Mouse (Mus musculus): ENCODE results near the gene Uap1.
"Not testable (repeated sequence)": the region's sequence is repeated elsewhere in the genome, so short reads cannot be mapped to it uniquely, and the experiment has no call there.

Uap1 gene

DNA sequence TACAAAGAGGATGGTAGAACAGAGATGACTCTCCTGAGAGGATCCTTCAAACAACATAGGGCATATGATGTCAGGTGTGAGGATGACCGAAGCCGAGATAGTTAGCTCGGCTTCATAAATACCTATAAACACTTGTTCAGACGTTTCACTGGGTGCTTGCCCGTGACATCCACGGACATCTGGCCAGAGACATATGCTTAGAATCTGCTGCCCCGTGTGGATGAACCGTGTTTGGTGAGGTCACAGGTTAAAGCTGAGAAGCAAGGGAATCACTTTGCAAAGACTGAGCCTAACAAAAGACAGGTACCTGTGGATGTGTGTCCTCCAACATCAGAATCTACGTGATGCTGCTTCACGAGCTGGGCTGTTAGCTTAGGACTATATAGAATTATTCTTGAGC, 62.5 kb downstream of the Uap1 start:
- DNase-seq (ENCODE audit: extremely low read depth, low read depth): no peak

DNA sequence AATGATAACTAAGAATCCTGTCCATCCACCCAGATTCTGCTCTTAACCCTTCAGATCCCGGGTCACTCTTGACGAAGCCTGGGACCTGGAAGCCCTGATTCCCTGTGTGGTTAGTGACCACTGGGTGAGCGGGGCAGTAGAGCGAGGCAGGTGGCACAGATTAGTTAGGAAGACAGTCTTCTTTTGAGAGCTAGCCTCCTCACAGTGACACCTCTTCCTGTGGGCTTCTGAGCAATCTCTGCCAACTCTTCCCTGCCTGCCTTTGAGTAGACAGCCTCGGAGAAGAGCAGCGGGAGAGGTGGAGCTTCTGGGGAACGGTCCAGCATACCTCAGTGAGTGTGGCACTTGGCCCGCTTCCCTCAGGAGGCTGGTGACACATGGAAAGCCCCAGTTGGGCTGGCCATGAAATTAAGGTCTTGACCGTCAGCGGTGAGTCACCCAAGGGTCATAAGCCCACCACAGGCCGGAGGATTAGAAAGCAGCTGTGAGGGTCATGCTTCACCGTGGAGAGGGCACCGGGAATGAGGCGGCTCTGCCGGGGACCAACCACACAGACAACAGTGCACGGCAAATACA, 63.0 kb downstream of the Uap1 start:
- no peak for DNase-seq (ENCODE audit: extremely low read depth, low read depth)

DNA sequence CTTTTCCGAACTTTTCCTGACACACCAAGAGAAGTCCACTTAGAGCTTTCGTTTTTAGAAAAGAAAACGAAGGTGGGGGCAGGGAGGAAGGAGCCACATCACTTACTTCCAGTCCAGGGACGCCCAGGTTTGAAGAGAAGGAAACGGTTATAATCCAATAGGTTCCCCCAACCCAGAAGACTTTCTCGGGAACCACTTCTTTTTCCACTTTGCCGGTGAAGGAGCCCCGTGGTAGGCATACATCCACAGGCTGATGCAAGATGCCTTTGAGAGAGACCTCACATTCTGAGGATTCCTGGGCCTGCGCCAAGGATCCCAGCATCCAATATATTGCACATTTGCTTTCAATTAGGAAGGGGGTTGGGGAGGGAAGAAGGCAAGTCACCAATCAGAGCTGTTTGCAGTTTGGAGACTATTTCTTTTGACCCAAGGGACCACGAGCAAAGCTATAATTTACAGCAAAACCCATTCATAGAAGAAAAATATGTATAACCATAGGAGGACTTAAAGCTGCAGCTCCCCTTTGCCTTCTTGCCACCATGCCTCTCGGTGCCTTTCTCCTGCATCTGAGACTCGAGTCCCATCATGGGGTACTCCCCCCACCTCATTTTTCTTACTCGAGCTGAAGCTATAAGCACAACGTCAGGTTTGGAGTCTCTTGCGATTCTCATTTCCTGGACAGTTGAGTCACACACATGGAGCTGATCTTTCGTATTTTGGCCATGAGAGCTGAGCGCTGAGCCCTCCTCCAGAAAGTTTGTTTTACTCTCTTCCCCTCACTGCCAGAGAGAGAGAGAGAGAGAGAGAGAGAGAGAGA, 64.0 kb downstream of the Uap1 start, which contains the start of gene Ddr2:
Ddr2 (minus strand) TSS at position 247 of the 817 bp plus-strand sequence.
- DNase-seq (ENCODE audit: extremely low read depth, low read depth): no peak

DNA sequence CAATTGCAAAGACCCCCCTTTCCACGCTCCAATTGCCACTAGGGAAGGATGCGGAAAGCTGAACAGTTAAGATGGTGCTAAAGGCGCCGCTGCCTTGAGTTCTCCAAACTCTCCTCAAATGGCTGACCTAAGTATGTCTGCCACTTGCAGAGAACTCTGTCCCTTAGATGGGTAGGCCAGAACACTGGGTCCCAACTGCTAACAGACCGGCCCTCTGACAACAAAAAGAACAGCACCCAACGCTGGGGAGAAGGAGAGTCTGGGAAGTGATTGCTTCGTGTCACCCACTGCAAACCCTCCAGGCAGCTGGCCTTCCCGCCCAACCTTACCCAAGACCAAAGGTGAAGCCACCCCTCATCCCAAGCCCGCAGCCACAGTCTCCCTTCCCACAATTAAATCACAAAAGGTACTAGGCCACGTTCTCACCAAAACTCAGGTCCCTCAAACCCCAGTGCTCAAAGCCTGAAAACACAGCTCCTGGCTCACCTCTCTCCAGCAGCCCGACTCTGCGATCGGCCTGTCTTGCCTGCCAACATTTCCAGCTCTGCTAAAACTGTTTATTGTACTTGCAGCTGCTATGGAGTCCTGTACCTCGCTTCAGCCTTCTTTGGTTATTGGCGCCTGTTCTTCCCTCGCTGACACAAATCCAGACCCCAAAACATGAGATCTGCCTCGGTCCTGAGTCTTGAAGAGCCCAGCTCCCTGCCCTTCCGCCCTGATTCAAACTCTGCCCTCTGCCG, 64.8 kb downstream of the Uap1 start:
- no peak for DNase-seq (ENCODE audit: extremely low read depth, low read depth)

DNA sequence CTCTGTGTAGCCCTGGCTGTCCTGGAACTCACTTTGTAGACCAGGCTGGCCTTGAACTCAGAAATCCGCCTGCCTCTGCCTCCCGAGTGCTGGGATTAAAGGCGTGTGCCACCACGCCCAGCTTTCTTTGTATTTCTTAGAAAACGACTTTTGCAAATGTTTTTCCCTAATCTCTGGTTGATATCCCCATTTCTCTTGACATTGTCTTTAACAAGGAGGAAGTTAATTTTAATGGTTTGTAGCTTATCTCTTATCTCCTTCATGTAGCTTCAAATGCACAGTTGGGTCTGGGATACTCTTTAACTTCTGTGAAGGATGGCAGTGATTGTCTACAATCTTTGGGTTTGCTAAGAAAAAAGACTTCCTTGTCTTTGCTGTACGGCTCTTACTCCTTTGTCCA, 71.9 kb downstream of the Uap1 start:
- not testable (repeated sequence) for DNase-seq (ENCODE audit: extremely low read depth, low read depth)

Measured in MEL-GATA-1-ER (cell line).